Mouse (Mus musculus): ENCODE data around the gene Atrnl1.
A peak's percentile ranks its signal among the peaks of the same experiment; 100 is the strongest.

Atrnl1 gene

DNA sequence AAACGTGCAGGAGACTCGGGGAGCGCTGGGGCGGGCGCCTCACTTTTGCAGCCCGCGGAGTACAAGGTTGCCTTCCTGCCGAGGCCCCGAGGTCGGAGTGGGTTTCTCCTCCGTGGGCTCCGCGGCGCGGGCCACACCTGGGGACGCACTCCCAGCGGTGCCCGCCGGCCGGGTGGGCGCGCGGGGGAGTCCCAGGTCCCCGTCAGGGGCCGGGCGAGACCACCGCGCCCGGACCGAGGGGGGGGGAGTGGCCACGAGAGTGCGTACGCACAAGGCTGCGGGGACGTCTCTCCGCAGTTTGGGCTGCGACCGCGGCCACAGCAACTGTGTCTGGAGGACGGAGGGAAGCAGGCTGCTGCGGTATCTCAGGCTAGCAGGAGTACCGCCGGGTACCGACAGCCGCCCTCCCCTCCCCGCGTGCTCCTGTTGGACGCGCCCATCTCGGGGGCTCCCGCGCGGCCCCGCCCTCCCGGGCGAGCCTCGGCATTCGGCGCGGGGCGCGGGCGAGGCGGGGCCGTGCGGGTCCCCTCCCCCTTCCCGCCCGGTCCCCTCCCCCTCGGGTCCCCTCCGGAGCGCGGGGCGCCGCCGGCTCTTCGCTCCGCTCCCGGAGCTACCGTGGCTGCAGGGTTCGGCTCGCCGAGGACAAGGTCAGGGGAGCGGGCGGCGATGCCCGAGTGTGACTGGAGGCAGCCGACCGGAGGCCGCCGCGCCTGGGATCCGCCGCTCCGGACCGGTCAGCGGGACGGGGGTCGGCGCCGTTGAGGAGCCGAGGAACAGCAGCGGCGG lies at the start of gene Atrnl1:
Gene Atrnl1 (plus strand): TSS at position 559 of the 786 bp plus-strand sequence.
- DNase-seq, result peak; percentile 83

GRCm38 (mm10) chr19:57561486-57561885 lies 49.3 kb upstream of the Atrnl1 start:
- DNase-seq, result no peak

- DNase-seq, result no peak
Measured at GRCm38 (mm10) chr19:57569040-57569439, 41.8 kb upstream of the Atrnl1 start.

GRCm38 (mm10) chr19:57572360-57573237 lies 38.2 kb upstream of the Atrnl1 start:
- DNase-seq, result no peak

GRCm38 (mm10) chr19:57573470-57573869 lies 37.4 kb upstream of the Atrnl1 start:
- no peak for DNase-seq

GRCm38 (mm10) chr19:57575027-57575426 lies 35.8 kb upstream of the Atrnl1 start:
- no peak for DNase-seq

GRCm38 (mm10) chr19:57576836-57577235 lies 34.0 kb upstream of the Atrnl1 start:
- DNase-seq, result peak; percentile 5

GRCm38 (mm10) chr19:57577256-57577655 lies 33.6 kb upstream of the Atrnl1 start:
- no peak for DNase-seq

- DNase-seq, result no peak
Measured at GRCm38 (mm10) chr19:57580962-57581361, 29.9 kb upstream of the Atrnl1 start.

DNA sequence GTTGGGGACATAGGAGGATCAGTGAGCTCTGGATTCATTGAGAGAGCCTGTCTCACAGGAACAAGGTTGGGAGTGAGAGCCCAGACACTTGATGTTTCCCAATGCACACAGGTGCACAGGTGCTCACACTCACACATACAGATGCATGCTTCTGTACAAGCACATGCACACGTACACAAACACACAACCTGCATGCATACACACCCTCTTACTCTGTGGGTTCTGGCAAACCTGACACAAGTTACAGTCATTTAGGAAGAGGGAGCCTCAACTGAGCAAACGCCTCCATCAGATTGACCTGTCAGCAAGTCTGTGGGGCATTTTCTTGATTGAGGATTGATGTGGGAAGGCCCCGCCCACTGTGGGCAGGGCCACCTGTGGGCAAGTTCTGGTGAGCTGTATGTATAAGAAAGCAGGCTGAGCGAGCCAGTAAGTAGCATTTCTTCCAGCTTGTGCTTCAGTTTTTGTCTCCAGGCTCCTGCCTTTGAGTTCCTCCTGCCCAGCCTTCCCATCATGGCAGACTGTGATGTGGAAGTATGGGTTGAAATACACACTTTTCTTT lies 25.5 kb upstream of the Atrnl1 start:
- DNase-seq, result no peak

DNA sequence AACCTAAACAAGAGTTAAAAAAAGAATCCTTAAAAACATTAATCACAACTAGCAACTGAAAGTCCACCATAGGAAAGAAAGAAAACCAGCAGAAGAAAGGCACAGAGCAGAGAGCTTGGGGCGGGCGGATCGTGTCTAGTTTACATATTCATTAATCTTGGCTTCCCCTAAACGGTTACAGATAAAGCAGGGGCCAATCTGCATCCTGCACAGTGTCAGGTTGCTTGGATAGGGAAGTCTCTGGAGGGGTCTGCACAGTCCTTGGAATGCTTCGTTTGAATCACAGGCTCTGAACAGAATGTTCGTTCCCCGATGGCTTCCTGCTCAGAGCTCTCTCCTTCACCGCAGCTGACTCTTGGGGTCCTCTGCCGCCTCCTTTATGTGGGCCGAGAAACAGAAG lies 24.7 kb upstream of the Atrnl1 start:
- DNase-seq, result no peak

- DNase-seq, result no peak
Measured at GRCm38 (mm10) chr19:57589516-57589915, 21.3 kb upstream of the Atrnl1 start.

- DNase-seq, result no peak
Measured at GRCm38 (mm10) chr19:57590895-57591294, 19.9 kb upstream of the Atrnl1 start.

DNA sequence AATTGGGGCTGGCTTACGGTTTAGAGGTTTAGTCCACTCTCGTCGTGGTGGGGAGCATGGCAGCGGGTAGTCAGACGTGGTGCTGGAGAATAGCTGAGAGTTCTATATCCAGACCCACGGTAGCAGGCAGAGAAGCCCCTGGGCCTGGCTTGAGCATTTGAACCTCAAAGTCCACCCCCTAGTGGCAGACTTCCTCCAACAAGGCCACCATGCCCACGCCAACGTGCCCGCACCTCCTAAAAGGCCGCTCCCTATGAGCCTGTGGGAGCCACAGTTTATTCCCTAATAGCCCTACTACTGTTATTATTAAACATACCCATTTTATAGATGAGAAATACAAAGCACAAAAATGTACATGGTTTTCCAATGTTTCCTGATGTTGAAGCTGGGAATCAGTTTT lies 19.2 kb upstream of the Atrnl1 start:
- no peak for DNase-seq

DNA sequence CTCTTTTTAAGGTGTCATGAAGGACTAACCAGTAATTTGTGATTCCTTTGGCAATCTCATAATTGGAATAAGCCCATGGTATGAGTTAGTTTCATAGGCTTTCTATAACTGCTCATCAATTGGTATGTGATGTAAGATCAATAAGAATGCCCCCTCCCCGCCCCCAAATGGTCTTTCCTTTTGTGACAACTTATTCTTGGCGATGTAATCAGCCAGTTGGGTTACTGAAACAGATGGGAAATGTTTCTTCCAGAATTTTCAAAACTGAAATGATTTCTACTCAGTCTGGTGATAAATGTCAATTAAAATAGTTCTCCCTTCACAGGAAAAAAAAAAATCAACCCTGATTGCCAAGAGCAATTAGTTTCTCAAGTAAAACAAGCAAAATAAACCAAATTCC lies 18.5 kb upstream of the Atrnl1 start:
- DNase-seq, result no peak

- DNase-seq, result no peak
Measured at GRCm38 (mm10) chr19:57599126-57599525, 11.7 kb upstream of the Atrnl1 start.

GRCm38 (mm10) chr19:57600233-57600929 lies 10.5 kb upstream of the Atrnl1 start:
- DNase-seq, result no peak

- no peak for DNase-seq
Measured at GRCm38 (mm10) chr19:57600930-57601328, 9.9 kb upstream of the Atrnl1 start.

- DNase-seq, result no peak
Measured at GRCm38 (mm10) chr19:57603593-57603992, 7.2 kb upstream of the Atrnl1 start.

- DNase-seq, result no peak
Measured at GRCm38 (mm10) chr19:57605941-57606340, 4.9 kb upstream of the Atrnl1 start.

- DNase-seq, result no peak
Measured at GRCm38 (mm10) chr19:57606351-57606750, 4.5 kb upstream of the Atrnl1 start.

GRCm38 (mm10) chr19:57609361-57610057 lies 1.3 kb upstream of the Atrnl1 start:
- DNase-seq, result peak; percentile 17
